Mouse (Mus musculus): ENCODE results near the gene Hpf1.

DNA sequence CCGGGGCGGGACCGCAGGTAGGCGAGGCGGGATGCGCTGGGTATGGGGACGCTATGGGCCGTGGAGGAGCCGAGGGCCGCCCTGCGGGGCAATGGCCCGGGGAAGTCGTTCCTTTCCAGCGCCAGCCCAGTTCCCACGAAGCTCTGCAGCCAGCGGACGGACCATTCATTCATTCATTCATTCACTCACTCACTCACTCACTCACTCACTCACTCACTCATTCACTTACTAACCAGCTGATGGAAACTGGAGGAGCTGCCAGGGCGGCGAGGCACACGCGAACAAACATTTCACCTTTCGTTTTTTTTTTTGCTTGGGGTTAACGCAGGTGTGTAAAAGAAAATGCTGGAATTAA is 279 bp downstream of the Hpf1 start:
- TF ChIP-seq POLR2A (IDR thresholded peaks at IDR 0.05; ENCODE audit: insufficient read depth, low read depth, low read length) (no peak), CTCF (IDR thresholded peaks at IDR 0.05) (no peak)
